Mouse (Mus musculus): Measurements from ENCODE around the gene Ripply2.
"Not testable (repeated sequence)": the region's sequence is repeated elsewhere in the genome, so short reads cannot be mapped to it uniquely, and the experiment has no call there.

Gene Ripply2

DNA sequence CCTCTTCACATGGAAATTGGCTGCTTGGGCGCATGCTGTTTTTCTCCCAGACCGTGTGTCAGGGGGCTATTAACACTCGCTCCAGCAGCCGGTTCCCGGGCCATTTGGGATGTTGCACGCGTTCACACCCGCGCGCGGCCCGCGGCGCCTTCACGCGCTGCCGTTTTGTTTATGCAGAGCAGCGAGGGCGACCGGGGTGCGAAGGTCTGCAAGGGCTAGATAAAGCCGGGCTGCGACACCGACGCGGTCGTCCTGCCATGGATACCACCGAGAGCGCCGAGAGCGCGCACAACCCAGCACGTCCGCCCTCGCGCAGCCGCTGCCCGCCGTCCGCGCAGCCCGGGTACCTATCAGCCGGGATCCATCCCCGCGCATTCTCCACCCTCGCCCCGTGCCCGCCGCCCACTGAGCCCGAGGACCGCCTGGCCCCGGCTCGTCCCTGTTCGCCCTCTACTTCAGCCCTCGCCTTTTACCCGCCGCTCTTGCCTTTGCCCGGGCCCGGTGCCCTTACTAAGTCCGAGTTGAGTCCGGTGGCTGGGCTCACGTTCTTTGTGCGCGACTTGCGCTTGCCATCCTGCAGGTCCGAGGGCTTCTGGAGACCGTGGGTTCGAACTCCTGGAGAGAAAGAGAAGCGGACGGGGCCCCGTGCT lies at the start of gene Ripply2:
Gene Ripply2, plus strand, starts transcription at position 250 of the 650 bp plus-strand sequence.
- DNase-seq (ENCODE audit: low read depth, low spot score), result no peak

DNA sequence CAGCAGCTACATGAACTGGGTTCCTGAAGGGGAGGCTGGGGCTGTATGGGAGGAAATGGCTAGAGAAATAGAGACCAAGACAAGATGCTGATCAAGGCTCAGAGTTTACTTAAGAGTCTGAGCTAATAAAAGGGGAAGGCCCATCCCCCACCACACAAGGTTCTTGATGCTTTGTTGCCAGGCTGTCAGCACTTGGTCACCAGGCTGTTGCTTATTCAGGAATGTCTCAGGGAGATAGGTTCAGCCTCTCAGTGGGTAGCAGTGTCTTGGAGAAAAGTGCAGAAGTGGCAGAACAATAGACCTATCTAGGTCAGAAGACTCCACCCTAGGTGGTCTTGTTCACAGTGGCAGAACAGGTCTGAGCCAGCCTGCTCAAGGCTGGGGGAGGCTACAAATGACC lies 42.9 kb upstream of the Ripply2 start:
- DNase-seq (ENCODE audit: low read depth, low spot score), result not testable (repeated sequence)

DNA sequence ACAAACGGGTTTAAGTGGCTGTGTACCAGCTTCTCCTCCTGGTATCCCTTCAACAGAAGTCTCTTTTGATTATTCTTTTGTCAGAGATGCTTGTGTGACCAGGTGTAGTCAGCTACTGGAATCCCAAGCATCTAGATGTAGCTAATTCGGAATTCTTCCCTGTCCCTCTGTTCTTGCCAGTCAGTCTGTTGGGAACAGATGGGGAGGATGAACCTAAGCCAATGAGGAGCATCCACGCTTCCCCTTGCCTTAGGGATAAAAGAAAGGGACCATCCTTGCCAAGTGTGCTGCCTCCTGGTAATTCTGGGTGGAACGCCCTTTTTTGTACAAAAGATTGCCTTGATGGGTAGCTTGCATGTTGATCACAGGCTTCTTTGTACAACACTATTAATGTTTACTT lies 41.8 kb upstream of the Ripply2 start:
- no peak for DNase-seq (ENCODE audit: low read depth, low spot score)

DNA sequence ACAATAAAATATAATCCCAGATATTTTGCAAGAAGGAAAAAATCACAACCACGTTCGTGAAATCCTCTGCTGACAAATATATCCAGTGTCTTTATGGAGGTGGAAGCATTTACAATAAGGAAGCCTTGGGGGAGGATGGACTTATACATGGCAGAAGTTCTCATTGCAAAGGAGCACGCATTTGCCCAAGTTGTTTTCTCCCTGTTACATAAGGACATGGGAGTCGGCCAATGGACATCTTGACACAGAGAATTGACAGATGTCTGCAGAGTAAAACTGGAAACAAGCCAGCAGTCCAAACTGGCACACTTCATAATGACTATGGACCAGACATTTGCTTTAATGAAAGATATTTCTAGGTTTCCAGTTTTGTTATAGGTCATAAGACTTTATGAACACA lies 38.4 kb upstream of the Ripply2 start:
- no peak for DNase-seq (ENCODE audit: low read depth, low spot score)

DNA sequence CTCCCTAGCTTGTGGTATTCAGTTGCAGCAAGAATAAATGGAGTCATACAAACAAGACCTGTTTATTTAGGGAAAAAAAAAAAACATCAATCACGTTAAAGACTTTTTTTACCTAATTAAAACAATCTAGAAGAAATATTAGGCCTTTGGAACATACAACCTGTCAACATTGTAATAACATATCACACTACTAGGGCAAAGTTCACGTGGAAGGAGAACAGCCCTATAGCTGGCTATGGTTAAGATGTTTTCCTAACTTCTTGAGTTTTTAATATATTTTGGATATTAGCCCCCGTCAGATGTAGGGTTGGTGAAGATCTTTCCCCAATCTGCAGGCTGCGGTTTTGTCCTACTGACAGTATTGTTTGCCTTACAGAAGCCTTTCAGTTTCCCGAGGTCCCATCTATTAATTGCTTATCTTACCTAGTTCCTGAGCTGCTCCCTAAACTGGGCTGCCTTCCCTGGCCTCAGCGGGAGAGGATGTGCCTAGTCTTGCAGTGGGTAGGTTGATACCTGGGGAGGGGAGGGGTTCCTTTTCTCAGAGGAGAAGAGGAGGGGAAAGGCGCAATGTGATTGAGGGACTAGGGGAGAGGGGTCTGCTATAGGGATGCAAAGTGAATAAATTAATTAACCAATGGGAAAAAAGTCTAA lies 37.0 kb upstream of the Ripply2 start:
- DNase-seq (ENCODE audit: low read depth, low spot score), result no peak

DNA sequence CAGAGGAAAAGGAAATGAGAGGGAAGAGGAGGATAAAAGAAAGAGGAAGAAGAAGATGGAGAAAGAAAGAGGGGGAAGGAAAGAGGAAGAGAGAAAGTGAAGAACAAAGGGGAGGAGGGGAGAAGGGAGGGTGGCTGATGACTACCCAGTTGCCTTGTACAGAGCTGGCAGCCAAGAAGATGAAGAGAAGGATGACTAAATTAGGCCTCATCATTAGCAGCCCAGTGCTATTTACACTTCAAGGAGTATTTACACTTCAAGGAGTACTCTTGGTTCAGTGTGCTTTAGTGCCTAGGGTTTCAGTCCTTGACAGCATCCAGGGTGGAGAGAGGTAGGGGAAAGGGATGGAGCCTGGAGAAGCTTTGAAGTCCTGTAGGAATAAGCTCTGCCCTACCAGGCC lies 35.3 kb upstream of the Ripply2 start:
- no peak for DNase-seq (ENCODE audit: low read depth, low spot score)

DNA sequence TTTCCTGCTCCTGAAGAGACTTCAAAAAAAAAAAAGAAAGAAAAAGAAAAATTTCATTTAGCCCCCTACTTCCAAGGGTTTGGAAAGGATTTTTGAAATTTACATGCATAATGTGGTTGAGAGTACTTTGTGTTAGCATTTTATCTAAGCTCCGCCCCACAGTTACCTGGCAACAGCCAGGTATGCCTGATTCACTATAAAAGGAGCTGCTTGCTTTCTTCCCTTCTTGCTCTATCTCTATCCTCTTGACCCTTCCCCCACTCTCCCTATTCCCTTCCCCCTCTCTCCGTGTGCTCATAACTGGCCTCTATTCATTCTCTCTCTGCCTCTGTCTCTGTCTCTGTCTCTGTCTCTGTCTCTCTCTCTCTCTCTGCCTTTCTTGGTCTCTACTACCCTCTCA lies 34.4 kb upstream of the Ripply2 start:
- no peak for DNase-seq (ENCODE audit: low read depth, low spot score)

DNA sequence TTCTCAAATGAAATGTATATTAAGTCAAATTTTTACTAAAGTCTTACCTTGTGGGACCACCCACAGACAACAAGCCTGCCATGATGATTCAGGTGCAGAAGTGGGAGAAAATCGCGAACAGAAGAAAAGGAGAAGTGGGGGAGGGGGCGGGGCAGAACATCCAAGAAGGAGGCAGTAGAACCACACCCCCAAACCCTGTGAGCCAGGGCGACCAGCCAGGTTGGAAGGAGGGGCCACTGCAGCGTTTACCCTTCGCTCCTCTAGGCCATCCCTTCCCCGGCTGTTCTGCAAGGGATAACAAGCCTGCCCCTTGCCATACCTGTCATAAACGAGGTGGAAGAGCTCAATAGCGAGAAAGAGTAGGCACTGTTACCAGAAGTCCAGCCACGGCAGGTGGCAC lies 33.8 kb upstream of the Ripply2 start:
- DNase-seq (ENCODE audit: low read depth, low spot score), result no peak

DNA sequence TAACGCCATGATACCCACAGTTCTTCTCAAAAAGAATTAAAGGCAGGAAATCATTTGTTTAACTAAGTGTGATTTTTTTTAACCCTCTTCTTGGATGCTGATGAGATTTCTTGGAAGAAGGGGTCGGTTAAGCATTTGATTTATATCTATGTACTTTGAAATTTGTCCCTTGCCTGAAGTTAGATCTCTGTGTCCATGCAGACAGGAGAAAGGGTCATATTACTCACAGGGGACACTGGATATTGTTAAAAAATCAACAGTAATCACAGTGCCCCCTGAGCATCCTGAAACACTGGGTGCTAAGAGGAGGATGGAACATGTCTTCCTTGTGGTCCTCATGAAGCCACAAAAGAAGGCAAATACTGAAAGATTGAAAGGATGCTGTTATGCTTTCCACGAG lies 30.8 kb upstream of the Ripply2 start:
- DNase-seq (ENCODE audit: low read depth, low spot score), result no peak

DNA sequence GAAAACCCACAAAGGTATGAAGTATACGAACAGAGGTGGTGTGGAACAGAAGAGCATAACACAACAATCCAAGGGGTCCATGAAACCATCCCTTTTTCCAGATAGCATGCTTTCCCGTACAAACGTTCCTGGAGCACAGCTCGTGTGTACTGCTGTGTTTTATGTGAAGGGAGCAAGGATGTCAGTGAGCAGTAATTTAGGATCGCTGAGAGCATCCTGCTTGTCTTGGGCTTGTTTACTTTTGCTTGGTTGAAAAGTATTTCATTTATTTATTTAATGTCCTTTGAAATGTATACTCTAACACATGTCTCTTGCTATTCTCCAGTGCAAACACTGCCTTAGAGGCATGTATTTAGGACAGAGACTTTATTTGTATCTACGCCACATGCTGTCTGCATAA lies 30.2 kb upstream of the Ripply2 start:
- no peak for DNase-seq (ENCODE audit: low read depth, low spot score)

DNA sequence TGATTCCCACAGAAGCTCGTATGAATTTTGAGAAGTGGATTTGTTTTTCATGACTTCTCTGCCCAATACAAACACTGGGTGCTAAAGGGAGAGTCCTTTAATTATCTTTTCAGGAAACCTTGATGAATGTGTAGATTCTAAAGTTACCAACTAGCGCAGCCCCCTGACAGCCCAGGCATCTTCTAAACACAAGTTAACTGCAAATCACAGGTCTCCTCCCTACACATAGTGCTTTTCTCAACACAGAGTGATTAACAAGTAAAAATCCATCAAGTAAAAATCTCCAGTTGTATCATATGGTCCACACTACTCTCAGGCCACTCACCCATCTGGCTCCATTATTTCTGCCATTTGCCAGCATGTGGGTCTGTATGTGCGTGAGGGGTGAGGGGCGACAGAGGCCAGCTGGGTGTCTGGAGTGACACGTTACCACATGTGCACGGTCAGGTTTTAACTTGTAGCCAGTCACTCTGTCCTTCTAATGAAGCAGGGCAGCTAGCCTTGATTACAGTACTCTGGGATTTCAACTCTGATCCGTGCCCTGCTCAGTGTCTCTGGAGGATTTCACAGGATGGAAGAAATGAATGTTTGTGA lies 28.5 kb upstream of the Ripply2 start:
- no peak for DNase-seq (ENCODE audit: low read depth, low spot score)

DNA sequence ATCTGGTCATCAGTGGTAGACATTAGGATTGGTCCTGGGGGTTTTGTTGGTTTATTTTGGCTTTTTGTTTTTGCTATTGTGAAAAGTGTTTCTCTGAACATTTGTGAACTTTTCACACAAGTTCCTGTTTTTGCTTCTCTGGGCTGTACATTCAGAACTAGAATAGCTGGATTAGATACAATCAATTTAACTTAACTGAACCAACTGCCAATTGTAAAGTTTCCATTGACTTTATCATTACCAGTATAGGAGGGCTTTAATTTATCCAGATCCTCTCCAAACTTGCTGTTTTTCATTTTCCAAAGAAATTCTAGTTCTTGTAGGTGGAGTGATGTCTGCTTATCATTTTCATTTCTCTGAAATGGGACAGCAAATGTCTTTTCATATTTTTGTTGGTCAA lies 25.5 kb upstream of the Ripply2 start:
- no peak for DNase-seq (ENCODE audit: low read depth, low spot score)

DNA sequence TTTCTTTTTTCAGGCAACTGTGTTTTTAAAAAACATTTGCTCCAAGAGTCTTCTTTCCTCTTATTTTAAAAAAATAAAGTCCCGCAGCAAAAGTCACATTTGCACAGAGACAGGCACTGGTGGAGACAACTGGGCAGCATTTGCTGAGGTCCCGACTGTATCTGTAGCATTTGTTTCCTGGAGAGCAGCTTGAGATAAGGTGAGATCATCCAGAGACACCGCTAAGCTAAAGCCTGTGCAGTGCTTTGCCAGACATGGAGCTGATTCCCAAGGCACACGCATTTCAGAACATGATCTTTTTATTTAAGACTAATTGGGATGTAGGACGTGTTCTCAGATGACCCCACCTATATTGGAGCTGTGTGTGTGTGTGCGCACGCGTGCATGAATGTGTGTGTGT lies 23.6 kb upstream of the Ripply2 start:
- no peak for DNase-seq (ENCODE audit: low read depth, low spot score)

DNA sequence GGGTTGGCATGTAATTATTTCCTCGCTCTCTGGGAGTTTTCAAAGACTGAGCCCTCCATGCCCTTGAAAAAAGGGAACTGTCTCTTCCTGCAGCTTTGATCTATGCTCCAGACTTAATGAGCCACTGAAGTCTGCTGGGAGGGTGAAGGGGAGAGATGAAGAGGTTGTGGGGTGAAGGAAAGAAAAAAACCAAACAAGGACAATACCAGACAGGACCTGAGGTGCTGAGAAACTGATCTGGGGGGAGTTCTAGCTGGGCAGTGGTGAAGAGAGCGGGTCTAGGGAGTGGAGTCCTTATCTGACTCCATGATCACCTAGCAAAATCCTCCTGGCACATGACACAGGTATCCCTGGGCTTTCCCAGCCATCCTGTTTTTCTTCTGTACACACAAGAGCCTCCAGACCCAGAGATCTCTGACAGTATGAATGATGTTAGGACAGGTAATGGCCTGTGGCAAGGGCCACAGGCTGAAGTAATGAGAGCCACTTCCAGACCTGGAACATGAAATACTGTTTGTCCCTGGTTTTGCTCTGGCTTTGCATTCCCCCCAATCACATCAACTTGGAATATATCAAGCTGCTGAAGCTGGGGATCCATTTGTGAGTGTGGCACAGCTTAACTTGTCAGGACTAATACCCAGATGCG lies 18.2 kb upstream of the Ripply2 start:
- DNase-seq (ENCODE audit: low read depth, low spot score), result no peak

DNA sequence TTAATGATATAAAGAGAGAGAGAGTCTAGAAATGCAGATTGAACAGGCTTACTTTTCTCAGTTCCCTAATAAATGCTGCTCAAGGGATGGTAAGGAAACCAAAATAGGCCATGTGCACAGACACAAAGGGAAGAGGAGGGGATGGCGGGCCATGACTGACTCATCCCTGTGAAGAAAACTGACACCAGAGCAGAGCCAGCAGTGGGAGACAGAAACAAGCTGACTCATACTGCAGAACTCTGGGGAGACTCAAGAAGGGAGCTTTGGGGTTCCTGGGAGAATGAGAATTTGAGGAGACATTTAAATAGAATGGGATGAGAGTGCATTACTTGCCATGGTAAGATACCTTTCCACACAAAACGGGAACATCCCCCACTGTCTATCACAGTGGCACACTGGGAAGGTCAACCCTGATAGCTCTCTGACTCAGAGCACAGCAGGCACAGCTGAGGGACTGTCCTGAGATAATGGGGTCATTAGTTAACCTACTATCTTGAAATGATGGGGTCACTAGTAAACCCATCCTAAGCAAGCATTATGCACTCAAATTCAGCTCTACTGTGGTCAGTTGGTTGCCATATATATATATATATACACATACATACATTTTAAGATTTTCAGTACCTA lies 15.3 kb upstream of the Ripply2 start:
- DNase-seq (ENCODE audit: low read depth, low spot score), result peak; percentile 86

DNA sequence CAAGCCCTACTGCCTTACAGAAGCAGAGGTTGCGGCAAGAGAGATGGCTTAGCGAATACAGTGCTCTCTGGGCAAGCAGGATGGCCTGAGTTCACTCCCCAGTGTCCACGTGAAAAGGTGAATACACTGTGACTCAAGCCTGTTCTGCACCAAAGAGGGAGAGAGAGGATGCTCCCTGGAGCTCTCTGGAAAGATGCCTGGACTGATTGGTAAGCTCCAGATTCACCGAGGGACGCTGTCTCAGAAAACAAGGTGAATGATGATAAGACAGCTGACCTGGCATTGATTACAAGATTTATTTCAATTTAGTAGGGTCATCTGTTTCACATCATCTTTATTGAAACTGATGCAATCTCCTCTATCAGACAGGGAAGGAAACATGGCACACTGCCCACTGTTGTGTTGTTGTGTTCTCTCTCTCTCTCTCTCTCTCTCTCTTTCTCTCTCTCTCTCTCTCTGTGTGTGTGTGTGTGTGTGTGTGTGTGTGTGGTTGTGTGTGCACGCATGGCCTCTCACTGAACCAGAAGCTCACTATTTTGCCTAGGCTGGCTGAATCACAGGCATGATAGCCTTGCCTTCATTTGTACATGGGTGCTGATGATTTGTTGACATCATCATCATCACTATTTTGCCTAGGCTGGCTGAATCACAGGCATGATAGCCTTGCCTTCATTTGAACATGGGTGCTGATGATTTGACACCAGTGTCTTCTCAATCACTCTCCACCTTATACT lies 10.5 kb upstream of the Ripply2 start:
- no peak for DNase-seq (ENCODE audit: low read depth, low spot score)

DNA sequence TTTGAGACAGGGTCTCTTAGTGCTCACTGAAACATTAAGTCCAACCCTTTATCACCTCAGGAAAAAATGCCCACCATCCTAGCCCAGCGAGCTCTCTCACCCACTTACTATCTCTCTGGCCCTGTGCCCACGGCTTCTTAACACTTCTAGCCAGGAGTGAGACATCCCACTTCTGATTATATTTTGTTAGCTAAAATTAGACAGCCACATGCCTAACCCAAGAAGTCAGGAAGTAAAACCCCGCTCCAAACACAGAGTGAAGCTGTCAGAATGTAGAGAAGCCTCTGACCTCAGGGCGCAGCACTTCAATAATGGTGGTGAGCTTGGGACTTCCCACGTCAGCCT lies 9.9 kb upstream of the Ripply2 start:
- DNase-seq (ENCODE audit: low read depth, low spot score), result no peak

DNA sequence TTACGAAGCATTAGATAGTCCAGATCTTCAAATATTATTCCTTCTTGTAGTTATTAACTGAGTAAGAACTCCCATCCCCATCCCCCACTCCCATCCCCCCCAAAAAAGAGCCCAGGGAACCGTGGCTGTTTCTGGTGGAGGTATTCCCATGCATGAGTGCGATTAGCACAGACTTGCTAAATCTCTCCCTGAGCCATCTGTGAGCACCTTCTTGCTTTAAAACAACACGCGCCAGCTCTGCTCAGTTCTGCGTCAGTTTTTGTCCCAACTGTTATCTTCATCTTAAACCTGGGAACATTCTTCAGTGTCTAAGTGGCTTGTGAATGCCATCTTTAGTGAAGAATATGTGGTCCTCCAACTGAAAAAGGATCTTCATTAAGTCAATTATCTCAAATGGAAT lies 6.8 kb upstream of the Ripply2 start:
- DNase-seq (ENCODE audit: low read depth, low spot score), result no peak

DNA sequence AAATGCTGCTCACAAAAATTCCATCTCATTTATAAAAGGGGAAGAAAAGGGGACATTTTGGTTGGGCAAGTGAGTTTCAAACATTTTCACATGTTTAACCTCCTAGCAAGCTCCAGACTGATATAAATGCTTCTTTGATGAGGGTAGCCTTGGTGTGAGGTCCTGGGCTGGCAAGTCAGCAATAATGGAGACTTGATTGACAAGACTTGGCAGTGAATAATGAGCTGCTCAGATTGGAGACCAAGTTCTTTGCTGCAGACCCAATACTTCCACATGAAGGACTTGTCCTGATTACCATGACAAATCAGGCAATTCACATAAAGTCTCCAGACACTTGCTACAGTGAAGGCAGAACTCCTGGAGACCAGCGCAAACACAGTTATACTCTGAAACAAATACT lies 6.4 kb upstream of the Ripply2 start:
- no peak for DNase-seq (ENCODE audit: low read depth, low spot score)

DNA sequence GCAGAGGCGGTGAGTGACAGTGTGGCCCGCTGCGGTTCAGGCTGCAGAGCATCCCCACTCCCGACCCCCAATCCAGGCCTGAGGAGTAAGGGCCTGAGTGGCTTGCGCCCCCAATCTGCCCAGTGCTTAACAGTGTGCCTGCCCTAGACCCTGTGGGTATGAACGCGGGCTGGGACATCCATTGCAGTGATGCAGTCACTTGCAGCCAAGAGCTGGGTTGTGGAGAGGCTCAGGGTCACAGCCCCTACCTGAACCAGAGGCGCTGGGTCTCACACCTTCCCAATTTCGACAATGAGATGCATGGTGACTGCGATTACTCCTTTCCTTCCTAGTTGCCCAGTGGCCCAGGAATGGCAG lies 579 bp downstream of the Ripply2 start:
- no peak for DNase-seq (ENCODE audit: low read depth, low spot score)

DNA sequence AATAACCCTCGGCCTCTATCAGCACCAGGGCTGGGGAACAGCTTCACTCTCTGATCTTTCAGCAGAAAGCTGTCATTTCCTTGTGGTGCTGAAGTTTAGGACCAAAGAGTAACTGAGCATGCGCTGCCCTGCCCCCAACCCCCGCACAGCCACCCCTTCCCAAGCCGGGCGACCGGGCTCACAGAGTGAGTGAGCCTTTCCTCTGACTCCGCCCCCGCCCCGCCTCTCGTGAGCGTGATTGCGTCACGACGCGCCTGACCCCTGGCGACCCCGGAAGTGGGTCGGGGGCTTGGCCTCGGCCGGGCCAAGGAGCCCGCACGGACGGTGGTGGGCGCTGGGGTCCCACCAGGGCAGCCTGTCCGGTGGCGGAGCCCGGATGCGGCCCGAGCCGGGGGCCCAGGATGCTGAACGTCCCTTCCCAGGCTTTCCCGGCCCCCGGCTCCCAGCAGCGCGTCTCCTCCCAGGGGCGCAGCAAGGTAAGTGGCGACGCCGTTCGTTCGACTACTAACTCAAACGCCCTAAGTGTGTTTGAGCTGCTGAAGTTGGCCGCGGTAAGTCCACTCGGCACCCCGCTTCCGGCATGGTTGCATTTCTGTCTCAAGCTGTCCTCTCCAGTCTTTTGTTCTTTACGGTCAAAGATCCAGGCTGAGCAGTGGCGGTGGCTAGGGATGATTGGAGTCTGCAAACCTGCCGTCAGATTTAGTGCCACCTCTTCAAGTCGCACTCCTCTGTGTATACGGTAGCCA lies 6.6 kb downstream of the Ripply2 start, which contains the start of gene Cyb5r4:
Gene Cyb5r4, plus strand, starts transcription at position 237 of the 746 bp plus-strand sequence.
- DNase-seq (ENCODE audit: low read depth, low spot score), result peak; percentile 93

All from telencephalon, adult 2 months (tissue).